Mouse (Mus musculus) lung, postnatal 0 days (tissue): ENCODE measurements around the gene Syce2.

Source experiments
- CTCF ChIP-seq: IDR thresholded peaks from 2 replicates; pipeline ENCODE4 v1.5.1; 2016; ENCODE audit warnings: antibody characterized with exemption, mild to moderate bottlenecking
- EP300 ChIP-seq: IDR thresholded peaks from 2 replicates; pipeline ENCODE4 v1.6.1; 2016; ENCODE audit warnings: antibody characterized with exemption, mild to moderate bottlenecking, control low read depth

GRCm38 (mm10) chr8:84877297-84878035, 5.6 kb downstream of the Syce2 start:
- no peak for TF ChIP-seq CTCF
- TF ChIP-seq EP300: no peak
